Mouse (Mus musculus): ENCODE data around the gene Kif5a.

DNA sequence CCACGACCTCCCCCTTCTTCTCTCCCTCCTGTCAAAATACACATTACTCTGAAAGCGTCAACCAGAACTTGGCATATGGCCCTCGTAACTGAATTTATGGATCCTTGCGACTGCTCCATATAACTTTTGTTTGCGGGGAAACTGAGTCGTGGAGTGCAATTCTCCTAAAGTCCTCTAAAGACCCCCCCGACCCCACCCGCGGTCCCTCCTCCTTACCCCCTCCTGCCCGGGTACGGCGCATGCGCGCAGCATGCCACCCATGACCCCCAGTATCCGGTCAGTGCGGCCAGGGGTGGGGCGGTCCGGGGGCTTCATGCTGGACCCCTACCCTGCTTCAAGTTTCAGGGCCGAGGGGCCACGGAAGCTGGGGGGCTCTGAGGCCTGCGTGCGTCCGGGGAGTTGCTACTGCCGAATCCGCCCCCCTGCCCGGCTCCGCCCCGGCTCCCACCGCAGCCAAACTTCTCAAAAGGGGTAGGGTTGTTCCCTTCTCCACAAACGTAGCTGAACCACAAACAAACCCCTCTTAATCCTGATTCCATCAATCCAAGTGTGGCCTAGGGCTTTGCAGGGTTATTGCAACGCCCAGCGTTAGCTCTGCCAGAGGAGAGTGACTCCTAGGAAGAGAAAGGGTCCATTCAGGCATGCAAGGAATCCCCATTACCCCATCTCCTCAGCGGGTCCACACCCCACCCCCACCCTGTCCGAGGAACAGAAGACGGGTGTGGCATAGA is 73.3 kb downstream of the Kif5a start, which contains the start of gene Arhgef25:
- no peak for TF ChIP-seq POU5F1 (IDR thresholded peaks at IDR 0.05; ENCODE audit: borderline replicate concordance, low read length)
- no peak for TF ChIP-seq CTCF (conservative IDR thresholded peaks at IDR 0.05; ENCODE audit: low read length)
- TF ChIP-seq NANOG (IDR thresholded peaks at IDR 0.05; ENCODE audit: borderline replicate concordance, low read length): no peak
